ENCODE assay signal across 8 mouse cellular contexts in genomic region chr5:64610562-64611405, GRCm38 (mm10).
DNase-seq lines count a peak whose midpoint lies in the region; ATAC-seq and TF ChIP-seq lines count a peak whose summit lies in the region.

No protein-coding gene starts in this region.

- peak overlapping the region; percentile 80 for H3K27ac ChIP-seq in embryonic fibroblast, embryonic 13.5 days (ENCODE audit: insufficient read depth, low read length)

- DNase-seq in right cerebral cortex, postnatal 4 days: peak; percentile 19
- DNase-seq in right cerebral cortex, adult 18-20 months: no peak
- DNase-seq in heart, postnatal 14 days: peak; percentile 69 to 76
- peak; percentile 93 to 95 for DNase-seq in kidney, postnatal 25 days
- peak; percentile 11 for DNase-seq in testis, postnatal 14 days (ENCODE audit: low spot score)
- DNase-seq in layer of hippocampus, adult 8-10 months (ENCODE audit: low spot score in 2 of 2): no peak

- peaks cover 9% of the 10 kb centered on the region for H3K4me1 ChIP-seq in embryonic fibroblast, embryonic 13.5 days (ENCODE audit: control insufficient read depth, insufficient read depth, low read length)

- TF ChIP-seq POLR2A in embryonic fibroblast, embryonic 13.5 days (IDR thresholded peaks at IDR 0.05; ENCODE audit: low read depth, low read length): no peak

- H3K4me3 ChIP-seq in embryonic fibroblast, embryonic 13.5 days (ENCODE audit: insufficient read depth, low read length): no peak overlapping the region

- no peak for TF ChIP-seq CTCF in embryonic fibroblast, embryonic 13.5 days (IDR thresholded peaks at IDR 0.05; ENCODE audit: borderline replicate concordance, insufficient read depth, low read length)

- intact Hi-C loops in heart, postnatal 14 days (cut with DNase I): no loop called here

- ATAC-seq in megakaryocyte progenitor cell, adult 5-6 weeks (replicated peaks; ENCODE audit: poor library complexity): peak; percentile 54

Comparison
In these comparisons a context has a peak if more than half of its experiments do, and no peak if none do; other contexts are left out.
1. DNase-seq: peak in right cerebral cortex, postnatal 4 days (single experiment), heart, postnatal 14 days (2 of 2), kidney, postnatal 25 days (2 of 2) and testis, postnatal 14 days (single experiment); none in right cerebral cortex, adult 18-20 months (single experiment) and layer of hippocampus, adult 8-10 months (0 of 2).